Mouse (Mus musculus): ENCODE measurements around the gene Kcnk6. TPM values are rescaled to one million over a fixed set of nuclear protein-coding genes. Genes with fewer than 3 reads are reported as not detected.
"Not testable (repeated sequence)": the region's sequence is repeated elsewhere in the genome, so short reads cannot be mapped to it uniquely, and the experiment has no call there.

Kcnk6 gene
- total RNA-seq, 2 experiments from 2014 or later: 2.8 to 3.2 TPM

GRCm38 (mm10) chr7:29247706-29248105, 15.4 kb upstream of the Kcnk6 start:
- peak in 1 of 2 experiments; percentile 31 for DNase-seq
- intact Hi-C loops (cut with DNase I): loop anchor here (1.0 to 5.0 kb wide), 2 partner anchors 50 to 120 kb away; partner anchors contain the start of gene Ryr1

DNA sequence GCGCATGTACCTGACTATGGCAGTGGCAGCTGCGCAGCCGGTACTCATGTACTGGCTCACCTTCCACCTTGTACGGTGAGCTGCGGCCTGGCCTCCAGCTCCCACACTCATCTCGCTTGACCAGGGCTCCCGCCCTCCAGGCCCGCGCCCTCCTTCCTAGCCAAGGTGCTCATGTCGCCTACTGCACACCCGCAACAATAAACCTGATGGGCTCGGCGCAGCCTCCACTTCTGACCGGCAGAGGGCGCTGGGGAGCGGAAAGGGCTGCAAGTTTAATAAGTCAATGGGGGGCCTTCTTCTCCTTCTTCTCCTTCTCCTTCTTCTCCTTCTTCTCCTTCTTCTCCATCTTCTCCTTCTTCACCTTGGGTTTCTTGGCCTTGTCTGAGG, 15.0 kb upstream of the Kcnk6 start:
- DNase-seq: peak; percentile 86 to 94

DNA sequence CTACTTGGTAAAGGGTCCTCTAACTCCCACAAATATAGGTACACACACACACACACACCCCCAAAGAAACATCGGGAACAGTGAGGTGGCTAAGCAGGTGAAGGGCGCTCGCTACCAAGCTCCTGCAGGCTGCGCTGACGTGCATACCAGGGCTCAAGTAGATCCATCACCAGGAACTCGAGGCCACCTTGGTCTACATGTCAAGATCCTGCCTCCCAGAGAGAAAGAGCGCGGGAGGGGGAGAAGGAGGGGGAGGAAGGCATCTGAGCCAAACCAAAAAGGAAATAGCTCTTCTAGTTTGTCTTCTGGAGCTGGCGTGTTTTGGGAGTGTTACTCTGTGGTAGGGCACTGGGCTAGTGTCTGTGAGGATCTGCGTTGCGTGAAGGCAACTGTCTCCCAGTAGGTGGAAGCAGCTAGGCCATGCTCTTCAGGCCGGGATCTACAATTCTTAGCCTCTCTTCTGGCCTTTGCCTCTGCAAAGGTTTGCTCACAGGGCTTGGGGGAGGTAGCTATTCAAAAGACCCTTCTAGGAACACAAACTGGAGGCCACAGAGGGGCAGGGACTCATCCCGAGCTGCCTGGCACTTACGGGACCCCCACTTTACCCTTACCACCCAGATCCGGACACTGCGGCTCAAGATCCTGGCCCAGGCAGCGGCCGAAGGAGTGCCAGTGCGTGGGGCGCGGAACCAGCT, 14.5 kb upstream of the Kcnk6 start:
- DNase-seq: no peak

More for the DNA sequence above, 15.0 kb upstream of the Kcnk6 start:
- intact Hi-C loops (cut with DNase I): loop anchor here (1.0 to 5.0 kb wide), 2 partner anchors 50 to 120 kb away; partner anchors contain the start of gene Ryr1

DNA sequence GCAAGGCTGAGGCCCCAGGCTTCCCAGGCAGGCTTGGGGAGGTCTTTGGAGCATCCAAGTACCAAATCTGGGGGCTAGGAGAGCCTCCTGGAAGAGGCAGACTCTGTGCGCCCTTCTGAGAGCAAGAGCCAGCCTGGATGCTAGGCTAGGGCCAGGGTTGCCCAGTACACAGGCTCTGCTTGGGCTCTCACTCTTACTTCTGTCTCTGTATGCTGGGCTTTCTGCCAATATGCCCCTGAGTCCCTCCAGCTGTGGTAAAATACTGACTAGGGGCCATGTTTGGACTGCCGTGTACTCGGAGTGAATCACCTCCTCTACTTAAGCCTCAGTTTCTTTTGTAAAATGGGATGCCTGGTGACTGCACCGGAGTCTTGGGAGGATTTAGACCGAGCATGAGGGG, 13.7 kb upstream of the Kcnk6 start:
- no peak for DNase-seq
- intact Hi-C loops (cut with DNase I): loop anchor here (5.0 kb wide), 1 partner anchor 119 kb away; the partner anchor contains the start of gene Ryr1

More for the DNA sequence above, 14.5 kb upstream of the Kcnk6 start:
- intact Hi-C loops (cut with DNase I): loop anchor here (1.0 to 5.0 kb wide), 2 partner anchors 51 to 119 kb away; partner anchors contain the start of gene Ryr1

GRCm38 (mm10) chr7:29244732-29245416, 12.6 kb upstream of the Kcnk6 start:
- peak in 1 of 2 experiments; percentile 28 for DNase-seq
- intact Hi-C loops (cut with DNase I): loop anchor here (2.0 to 5.0 kb wide), 2 partner anchors 64 to 118 kb away; partner anchors contain the start of genes Psmd8 and Ryr1

- intact Hi-C loops (cut with DNase I): loop anchor here (10.0 kb wide), 2 partner anchors 443 to 473 kb away; partner anchors contain the start of genes Nfkbib and Sirt2
- peak; percentile 94 to 98 for DNase-seq
These were observed 6.0 kb upstream of the Kcnk6 start, which contains the start of gene Yif1b for GRCm38 (mm10) chr7:29238019-29238967. Gene Yif1b, plus strand, starts transcription at chr7:29238329.

- intact Hi-C loops (cut with DNase I): loop anchor here (10.0 kb wide), 2 partner anchors 443 to 473 kb away; partner anchors contain the start of genes Nfkbib and Sirt2
- DNase-seq: not testable (repeated sequence)
These were observed 5.3 kb upstream of the Kcnk6 start for GRCm38 (mm10) chr7:29237596-29237995.

- intact Hi-C loops (cut with DNase I): loop anchor here (10.0 kb wide), 2 partner anchors 442 to 472 kb away; partner anchors contain the start of genes Nfkbib and Sirt2
- DNase-seq: no peak
These were observed 4.3 kb upstream of the Kcnk6 start for GRCm38 (mm10) chr7:29236593-29236992.

GRCm38 (mm10) chr7:29234661-29235060, 2.3 kb upstream of the Kcnk6 start:
- DNase-seq: no peak
- intact Hi-C loops (cut with DNase I): loop anchor here (5.0 to 10.0 kb wide), 4 partner anchors 52 to 470 kb away; partner anchors contain the start of genes Eif3k, Map4k1, Nfkbib and Psmd8

DNA sequence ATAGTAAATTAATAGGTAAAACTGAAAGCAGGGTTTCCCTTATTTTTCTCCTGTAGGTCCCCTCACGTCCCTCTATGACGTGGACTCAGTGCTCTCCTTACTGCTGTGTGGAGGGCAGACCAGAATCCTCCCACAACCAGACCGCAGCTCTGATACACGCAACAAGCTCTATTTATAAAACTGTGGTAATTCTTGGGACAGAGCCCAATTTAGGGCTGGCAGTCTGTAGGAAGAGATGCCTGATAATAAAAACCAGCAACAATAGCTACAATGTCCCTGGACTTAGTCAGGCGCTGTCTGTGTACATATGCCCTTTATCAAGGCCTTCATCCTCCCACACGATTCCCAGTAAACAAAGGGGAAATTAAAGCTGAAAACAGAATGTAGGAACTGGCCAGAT, 1.4 kb upstream of the Kcnk6 start:
- intact Hi-C loops (cut with DNase I): loop anchor here (5.0 to 10.0 kb wide), 4 partner anchors 51 to 469 kb away; partner anchors contain the start of genes Eif3k, Map4k1, Nfkbib and Psmd8
- DNase-seq: no peak

GRCm38 (mm10) chr7:29231517-29231916, 798 bp downstream of the Kcnk6 start:
- DNase-seq: no peak
- intact Hi-C loops (cut with DNase I): loop anchor here (5.0 to 10.0 kb wide), 4 partner anchors 49 to 467 kb away; partner anchors contain the start of genes Eif3k, Map4k1, Nfkbib and Psmd8

DNA sequence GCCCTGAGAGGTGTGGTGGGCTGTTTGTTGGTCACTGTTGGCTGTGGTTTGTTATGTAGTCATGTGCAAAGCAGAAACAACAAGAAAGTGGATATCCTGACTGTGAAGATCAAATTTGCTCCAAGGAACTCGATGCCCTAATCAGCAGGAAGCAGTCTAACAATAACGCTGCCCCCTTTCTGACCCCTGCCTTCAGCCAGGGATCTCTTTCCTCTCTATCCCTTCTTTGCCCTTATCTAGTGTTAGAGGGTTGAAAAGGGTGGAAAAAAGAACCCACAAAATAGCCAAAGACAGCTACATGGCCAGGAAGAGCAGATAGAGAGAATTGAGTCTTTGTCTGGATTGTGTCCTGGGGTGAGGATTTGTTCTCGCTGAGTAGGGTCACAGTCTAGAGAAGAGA, 1.8 kb downstream of the Kcnk6 start:
- intact Hi-C loops (cut with DNase I): loop anchor here (5.0 to 10.0 kb wide), 4 partner anchors 48 to 466 kb away; partner anchors contain the start of genes Eif3k, Map4k1, Nfkbib and Psmd8
- no peak for DNase-seq

DNA sequence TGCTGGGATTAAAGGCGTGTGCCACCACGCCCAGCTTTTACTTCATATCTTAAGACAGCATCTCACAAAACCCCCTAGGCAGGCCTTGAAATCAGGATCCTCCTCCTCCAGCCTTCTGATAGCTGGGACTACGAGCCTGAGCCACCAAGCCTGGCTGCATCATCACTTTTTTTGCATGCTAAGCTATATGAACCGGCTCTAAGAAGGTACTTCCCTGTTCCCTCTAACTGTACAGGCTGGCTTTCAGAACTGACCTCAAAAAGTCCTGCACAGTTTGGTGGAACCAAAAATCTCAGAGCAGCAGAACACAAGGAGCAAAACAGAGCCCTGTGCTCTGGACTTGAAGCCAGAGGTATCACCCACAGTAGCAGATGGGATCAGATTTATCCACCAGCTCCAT, 4.1 kb downstream of the Kcnk6 start:
- DNase-seq: no peak
- intact Hi-C loops (cut with DNase I): no loop called here

DNA sequence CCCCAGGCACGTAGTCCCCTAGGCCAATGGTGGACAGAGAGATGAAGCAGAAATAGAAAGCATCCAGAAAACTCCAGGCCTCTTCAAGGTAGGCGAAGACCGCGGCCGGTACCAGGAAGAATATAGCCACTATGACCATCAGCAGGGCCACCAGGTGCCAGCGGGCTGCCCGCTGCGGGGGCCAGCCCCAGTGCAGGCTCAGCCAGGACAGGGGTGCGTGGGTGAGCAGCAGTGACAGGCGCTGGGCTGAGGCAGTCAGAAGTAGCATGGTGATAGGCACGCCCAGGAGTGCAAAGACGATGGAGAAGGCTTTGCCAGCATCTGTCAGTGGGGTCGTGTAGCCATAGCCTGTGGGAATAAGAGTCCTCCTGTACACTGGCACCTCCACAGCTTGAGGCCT, 6.8 kb downstream of the Kcnk6 start:
- intact Hi-C loops (cut with DNase I): no loop called here

GRCm38 (mm10) chr7:29224756-29225394, 7.4 kb downstream of the Kcnk6 start:
- no peak for DNase-seq
- intact Hi-C loops (cut with DNase I): no loop called here

More for the DNA sequence above, 6.8 kb downstream of the Kcnk6 start:
- no peak for DNase-seq

- intact Hi-C loops (cut with DNase I): no loop called here
- no peak for DNase-seq
These were observed 17.5 kb downstream of the Kcnk6 start for GRCm38 (mm10) chr7:29214846-29215245.

DNA sequence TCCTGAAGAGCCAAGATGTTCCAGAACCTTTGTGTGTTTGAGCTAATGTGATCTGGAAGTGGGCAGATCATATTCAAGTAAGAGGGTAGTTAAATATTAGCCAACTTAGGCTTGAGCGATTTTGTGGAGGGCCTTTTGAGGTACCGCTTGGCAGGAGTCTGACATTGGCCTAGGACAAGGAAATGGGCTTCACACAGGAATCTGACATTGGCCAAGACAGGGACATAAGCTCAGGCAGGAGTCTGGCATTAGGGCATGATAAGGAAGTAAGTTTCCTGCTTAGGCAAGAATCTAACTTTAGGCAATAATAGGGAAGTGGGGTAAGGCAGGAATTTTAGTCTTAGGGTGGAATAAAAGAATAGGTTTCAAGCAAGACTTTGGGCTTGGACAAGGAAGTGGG, 18.1 kb downstream of the Kcnk6 start:
- no peak for DNase-seq
- intact Hi-C loops (cut with DNase I): no loop called here

DNA sequence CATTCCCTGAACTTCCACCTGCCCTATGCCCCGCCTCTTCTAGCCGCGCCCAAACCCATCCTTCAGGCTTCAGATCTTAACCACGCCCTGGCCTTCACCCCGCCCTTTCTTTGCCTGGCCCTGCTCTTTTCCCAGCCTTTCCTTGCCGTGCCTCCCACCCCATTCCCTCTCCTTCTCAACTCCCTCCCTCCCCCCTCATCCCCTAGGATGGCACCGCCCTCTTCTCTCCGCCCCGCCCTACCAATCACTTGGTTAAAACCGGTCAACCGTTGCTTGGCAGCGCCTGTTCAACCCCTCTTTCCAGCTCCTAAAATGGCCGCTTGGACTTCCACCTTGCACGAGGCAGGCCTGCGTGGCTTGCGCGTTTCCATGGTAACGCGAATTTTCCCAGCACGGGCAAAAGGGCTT, 18.6 kb downstream of the Kcnk6 start, which contains the start of gene Catsperg1:
Catsperg1 (minus strand) TSS at position 361 of the 408 bp plus-strand sequence.
- intact Hi-C loops (cut with DNase I): no loop called here
- no peak for DNase-seq
